Mouse (Mus musculus) myocyte (in vitro differentiated cells): Measurements from ENCODE around the gene Ralbp1.

ENCODE experiments used
- E2F4 ChIP-seq: IDR thresholded peaks from one replicate; pipeline ENCODE4 v1.6.1; 2011; ENCODE audit warnings: mild to moderate bottlenecking, control low read depth, moderate library complexity; ENCODE audit not compliant: insufficient read depth
- MAX ChIP-seq: IDR thresholded peaks from one replicate; pipeline ENCODE4 v1.6.1; 2011; ENCODE audit warnings: low read depth, mild to moderate bottlenecking, control low read depth
- MYOG ChIP-seq, 3 experiments: IDR thresholded peaks; one replicate each; pipeline ENCODE4 v1.6.1; 2011; ENCODE audit warnings: control low read depth in 2 of 3, low read depth in 2 of 3, mild to moderate bottlenecking in 2 of 3; ENCODE audit not compliant: insufficient read length in 2 of 3, control insufficient read depth in 1 of 3, insufficient read depth in 1 of 3
- POLR2A ChIP-seq: IDR thresholded peaks from one replicate; pipeline ENCODE4 v1.6.1; 2011; ENCODE audit warnings: low read depth, mild to moderate bottlenecking, control low read depth, moderate library complexity; ENCODE audit not compliant: insufficient read length

GRCm38 (mm10) chr17:65884691-65885397, 754 bp downstream of the Ralbp1 start:
- TF ChIP-seq POLR2A, result peak; percentile 59
- TF ChIP-seq MYOG (IDR thresholded peaks at IDR 0.05; ENCODE audit: control insufficient read depth in 1 of 3, insufficient read depth in 1 of 3, insufficient read length in 2 of 3, low read depth in 2 of 3), result no peak
- TF ChIP-seq MAX, result no peak
- TF ChIP-seq E2F4, result peak; percentile 34
